Mouse (Mus musculus): ENCODE measurements at regions not wholly inside any gene's neighbourhood (a gene's known extent, or its start where the extent isn't known, plus 50 kb on each side); places are given as distances from the start of the nearest gene placed in this dataset.

GRCm38 (mm10) chr15:51092936-51093335 is 2791.8 kb upstream of the Gm7489 start:
- no peak for DNase-seq
- intact Hi-C loops (cut with DNase I), result no loop called here

- intact Hi-C loops (cut with DNase I), result no loop called here
- DNase-seq, result no peak
Measured at GRCm38 (mm10) chr15:51103948-51104347, 2780.8 kb upstream of the Gm7489 start.

- intact Hi-C loops (cut with DNase I), result no loop called here
- DNase-seq, result no peak
Measured at GRCm38 (mm10) chr15:51104362-51104761, 2780.3 kb upstream of the Gm7489 start.

- intact Hi-C loops (cut with DNase I), result no loop called here
- no peak for DNase-seq
Measured at GRCm38 (mm10) chr15:51104796-51105195, 2779.9 kb upstream of the Gm7489 start.

- intact Hi-C loops (cut with DNase I), result no loop called here
- DNase-seq, result no peak
Measured at GRCm38 (mm10) chr15:51105359-51106008, 2779.2 kb upstream of the Gm7489 start.

- DNase-seq, result no peak
- intact Hi-C loops (cut with DNase I), result no loop called here
Measured at GRCm38 (mm10) chr15:51110186-51110585, 2774.5 kb upstream of the Gm7489 start.

GRCm38 (mm10) chr15:51125896-51126295 is 2758.8 kb upstream of the Gm7489 start:
- intact Hi-C loops (cut with DNase I), result no loop called here
- DNase-seq, result no peak

- intact Hi-C loops (cut with DNase I), result no loop called here
- no peak for DNase-seq
Measured at GRCm38 (mm10) chr15:51131017-51131416, 2753.7 kb upstream of the Gm7489 start.

GRCm38 (mm10) chr15:51136121-51136520 is 2748.6 kb upstream of the Gm7489 start:
- intact Hi-C loops (cut with DNase I), result no loop called here
- no peak for DNase-seq

- intact Hi-C loops (cut with DNase I), result no loop called here
- DNase-seq, result no peak
Measured at GRCm38 (mm10) chr15:51139507-51139906, 2745.2 kb upstream of the Gm7489 start.

- intact Hi-C loops (cut with DNase I), result no loop called here
- DNase-seq, result no peak
Measured at GRCm38 (mm10) chr15:51173976-51174620, 2710.6 kb upstream of the Gm7489 start.

GRCm38 (mm10) chr15:51176466-51176865 is 2708.2 kb upstream of the Gm7489 start:
- DNase-seq, result no peak

GRCm38 (mm10) chr15:51189134-51189533 is 2695.6 kb upstream of the Gm7489 start:
- intact Hi-C loops (cut with DNase I), result no loop called here
- DNase-seq, result no peak

More at GRCm38 (mm10) chr15:51176466-51176865, 2708.2 kb upstream of the Gm7489 start:
- intact Hi-C loops (cut with DNase I), result no loop called here

- DNase-seq, result no peak
- intact Hi-C loops (cut with DNase I), result no loop called here
Measured at GRCm38 (mm10) chr15:51197466-51198158, 2687.1 kb upstream of the Gm7489 start.

GRCm38 (mm10) chr15:51203351-51203750 is 2681.4 kb upstream of the Gm7489 start:
- no peak for DNase-seq
- intact Hi-C loops (cut with DNase I), result no loop called here

GRCm38 (mm10) chr15:51206050-51206449 is 2678.7 kb upstream of the Gm7489 start:
- no peak for DNase-seq
- intact Hi-C loops (cut with DNase I), result no loop called here

GRCm38 (mm10) chr15:51206773-51207172 is 2677.9 kb upstream of the Gm7489 start:
- intact Hi-C loops (cut with DNase I), result no loop called here
- no peak for DNase-seq

GRCm38 (mm10) chr15:51234873-51235272 is 2649.8 kb upstream of the Gm7489 start:
- no peak for DNase-seq
- intact Hi-C loops (cut with DNase I), result no loop called here

GRCm38 (mm10) chr15:51244596-51244995 is 2640.1 kb upstream of the Gm7489 start:
- intact Hi-C loops (cut with DNase I), result no loop called here
- DNase-seq, result no peak

- intact Hi-C loops (cut with DNase I), result no loop called here
- no peak for DNase-seq
Measured at GRCm38 (mm10) chr15:51247259-51247658, 2637.4 kb upstream of the Gm7489 start.

- peak; percentile 38 to 47 for DNase-seq
- intact Hi-C loops (cut with DNase I), result no loop called here
Measured at GRCm38 (mm10) chr15:51248034-51248788, 2636.5 kb upstream of the Gm7489 start.
